Mouse (Mus musculus) kidney, postnatal 14 days (tissue): ENCODE results near the gene Arid1b.

Source experiments
- DNase-seq: peaks from one replicate; pipeline ENCODE4 v3.0.0; 2022; ENCODE audit warnings: mixed read lengths

Arid1b gene

DNA sequence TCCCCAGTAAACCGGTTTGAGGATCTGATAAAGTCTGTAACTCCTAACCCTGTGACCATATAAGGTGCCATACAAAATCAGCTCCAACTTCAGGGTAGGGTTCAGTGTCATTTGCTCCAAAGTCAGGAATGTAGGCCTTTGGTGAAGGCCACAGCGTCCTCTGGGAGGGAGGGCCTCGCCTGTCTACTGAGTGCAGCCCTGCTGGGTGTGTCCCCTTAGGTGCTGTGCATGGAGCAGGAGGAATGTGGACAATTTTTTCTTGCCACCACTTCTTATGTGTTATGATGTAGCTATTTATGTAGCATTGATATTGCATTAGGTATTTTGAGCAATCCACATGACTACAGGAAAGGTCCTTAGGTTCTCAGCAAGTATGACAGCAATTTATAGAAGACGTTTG, 124.0 kb downstream of the Arid1b start:
- no peak for DNase-seq

DNA sequence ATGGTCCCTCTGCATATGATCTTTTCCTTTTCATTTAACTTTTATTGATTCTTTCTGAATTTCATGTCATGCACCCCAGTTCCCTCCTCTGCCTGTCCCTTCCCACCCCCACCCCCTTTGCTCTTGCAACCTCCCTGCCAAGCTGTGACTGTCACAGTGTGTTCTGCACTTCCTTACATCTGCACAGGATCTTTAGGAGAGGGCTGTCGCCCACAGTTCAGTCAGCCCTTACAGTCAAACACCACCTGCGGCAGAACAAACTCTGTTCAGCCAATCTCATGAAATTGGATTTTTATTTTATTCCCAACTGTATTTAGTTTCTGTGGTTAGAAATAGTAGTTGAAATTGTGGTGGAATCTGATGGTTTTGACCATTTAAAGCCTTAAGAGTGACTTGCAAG, 130.5 kb downstream of the Arid1b start:
- DNase-seq, result no peak

DNA sequence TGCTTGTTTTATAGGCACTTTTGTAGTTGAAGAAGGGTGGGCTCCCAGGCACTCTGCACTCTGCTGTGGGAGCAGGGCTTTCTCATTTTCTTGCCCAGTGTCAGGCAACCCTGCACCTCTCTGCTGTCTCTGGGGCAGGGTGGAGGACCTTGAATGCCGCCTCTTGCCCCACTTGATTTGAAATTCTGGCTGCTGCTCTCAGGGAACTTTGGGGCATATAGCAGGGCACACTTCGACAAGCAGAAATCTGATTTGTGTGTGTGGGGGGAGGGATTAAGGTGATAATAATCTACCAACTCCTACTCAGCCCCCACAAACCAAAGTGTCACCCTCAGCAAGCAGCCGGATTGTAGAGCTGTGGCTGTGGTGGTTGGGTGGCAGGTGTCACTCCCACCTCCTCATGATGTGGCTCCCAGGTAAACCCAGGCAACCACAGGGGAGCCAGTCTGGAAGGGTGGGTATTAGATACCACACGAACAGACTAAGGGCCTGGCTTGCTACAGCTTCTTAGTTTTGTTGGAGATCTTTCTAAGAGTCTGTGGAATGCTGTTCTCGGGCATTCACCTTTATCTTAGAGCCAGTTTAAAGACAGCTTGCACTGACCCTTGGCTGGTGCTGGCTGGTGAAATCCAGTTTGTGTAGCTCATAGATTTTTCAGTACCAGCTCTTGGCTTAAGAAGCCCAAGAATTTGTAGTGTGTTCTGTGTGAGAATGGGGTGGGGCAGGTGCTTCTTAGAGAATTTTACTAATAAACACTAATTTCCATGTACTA, 131.1 kb downstream of the Arid1b start:
- DNase-seq, result peak; percentile 77

DNA sequence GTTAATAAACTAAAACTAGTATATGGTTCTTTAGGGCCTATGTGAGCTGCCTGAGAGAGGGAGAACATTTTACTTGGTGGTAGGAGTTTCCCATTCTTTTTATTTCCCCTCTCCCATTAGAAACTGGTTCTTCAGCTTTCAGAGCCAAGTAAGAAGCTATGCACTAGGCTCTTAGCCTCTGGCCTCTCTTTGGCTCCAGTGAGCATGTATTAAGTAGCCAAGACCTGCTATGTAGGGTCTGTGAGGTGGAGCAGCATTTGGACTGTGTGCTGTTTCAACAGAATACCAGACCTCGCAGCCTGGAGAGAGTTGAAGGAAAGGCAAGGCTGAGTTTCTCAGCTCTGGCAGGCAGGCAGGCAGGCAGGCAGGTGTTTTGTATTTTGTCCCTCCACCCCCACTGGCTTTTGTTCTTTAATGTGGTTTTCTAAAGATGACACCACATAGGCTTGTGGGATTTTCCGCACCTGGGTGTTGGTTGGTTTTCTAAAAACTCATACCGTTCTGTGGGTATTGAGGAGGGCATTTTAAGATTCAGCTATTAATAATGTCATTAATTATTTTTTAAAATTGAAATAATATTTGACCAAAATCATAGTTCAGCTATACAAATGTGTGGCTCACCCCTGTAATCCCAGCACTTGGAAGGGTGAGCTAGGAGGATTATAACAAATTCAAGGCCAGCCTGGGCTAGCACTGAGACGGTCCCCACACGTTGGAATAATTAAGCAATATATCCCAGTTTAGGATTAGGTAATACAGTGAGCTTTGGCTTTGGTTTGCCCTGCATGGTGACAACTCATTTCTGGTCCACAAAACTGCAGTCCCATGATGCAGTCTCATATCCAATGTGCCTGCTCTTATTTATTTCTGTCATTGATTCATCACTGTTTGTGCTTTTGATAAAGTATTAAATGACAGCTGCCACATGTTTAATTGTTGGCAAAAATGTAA, 132.0 kb downstream of the Arid1b start:
- DNase-seq, result peak; percentile 66

GRCm38 (mm10) chr17:5129606-5130005, 135.5 kb downstream of the Arid1b start:
- DNase-seq, result no peak

- no peak for DNase-seq
Measured at GRCm38 (mm10) chr17:5130116-5130515, 136.0 kb downstream of the Arid1b start.

GRCm38 (mm10) chr17:5131706-5132105, 137.6 kb downstream of the Arid1b start:
- no peak for DNase-seq

DNA sequence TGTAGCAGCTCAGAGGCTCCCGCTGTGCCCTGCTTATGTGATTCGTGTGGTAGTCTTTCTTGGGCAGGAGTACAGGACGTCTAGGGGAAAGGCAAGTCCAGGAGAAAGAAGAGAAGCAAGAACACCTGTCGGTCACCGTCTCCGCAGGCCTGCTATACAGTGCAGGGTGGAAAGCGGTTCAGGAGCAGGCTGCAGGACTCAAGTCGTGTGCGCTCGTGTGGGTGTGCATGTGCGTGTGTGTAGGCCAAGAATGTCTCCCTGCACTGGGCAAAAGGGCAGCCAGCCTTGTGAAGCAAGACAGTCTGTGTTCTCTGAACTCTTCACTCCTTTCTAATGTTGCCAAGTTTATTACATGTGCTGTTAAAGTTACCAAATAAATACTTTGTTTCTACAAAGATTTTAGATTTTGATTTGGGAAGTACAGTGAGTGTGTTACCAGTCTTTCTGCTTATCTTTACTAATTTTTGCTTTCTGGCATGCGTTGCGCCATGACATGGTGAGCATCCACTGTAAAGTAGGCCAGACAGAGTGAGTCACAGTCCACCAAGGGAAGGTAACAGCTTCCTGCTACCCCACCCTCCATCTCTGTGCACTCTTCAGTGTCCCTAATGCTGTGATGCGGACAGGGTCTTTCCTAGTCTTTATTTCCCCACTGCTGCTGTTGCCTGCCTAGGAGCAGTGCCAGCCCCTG, 138.3 kb downstream of the Arid1b start:
- DNase-seq, result peak; percentile 55

DNA sequence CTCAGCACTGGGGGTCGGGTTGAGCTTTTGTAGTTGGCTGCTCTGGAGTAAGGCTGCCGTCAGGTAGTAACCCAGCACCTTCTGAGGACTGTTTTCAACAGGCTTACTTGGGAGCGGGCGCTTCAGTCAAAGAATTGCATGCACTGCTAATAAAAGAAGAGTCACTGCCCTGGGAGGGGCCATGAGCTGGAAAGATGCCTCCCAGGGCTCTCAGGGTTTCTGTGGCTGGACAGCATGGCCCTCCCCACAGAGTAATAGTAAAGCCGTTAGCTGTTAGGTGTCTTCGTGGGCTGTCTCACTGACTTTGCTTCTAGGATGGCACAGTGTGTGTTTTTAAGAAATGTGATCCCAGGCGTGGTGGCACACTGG, 138.8 kb downstream of the Arid1b start:
- DNase-seq, result no peak

GRCm38 (mm10) chr17:5133831-5134230, 139.7 kb downstream of the Arid1b start:
- DNase-seq, result peak; percentile 57

GRCm38 (mm10) chr17:5134271-5134670, 140.1 kb downstream of the Arid1b start:
- peak; percentile 45 for DNase-seq

DNA sequence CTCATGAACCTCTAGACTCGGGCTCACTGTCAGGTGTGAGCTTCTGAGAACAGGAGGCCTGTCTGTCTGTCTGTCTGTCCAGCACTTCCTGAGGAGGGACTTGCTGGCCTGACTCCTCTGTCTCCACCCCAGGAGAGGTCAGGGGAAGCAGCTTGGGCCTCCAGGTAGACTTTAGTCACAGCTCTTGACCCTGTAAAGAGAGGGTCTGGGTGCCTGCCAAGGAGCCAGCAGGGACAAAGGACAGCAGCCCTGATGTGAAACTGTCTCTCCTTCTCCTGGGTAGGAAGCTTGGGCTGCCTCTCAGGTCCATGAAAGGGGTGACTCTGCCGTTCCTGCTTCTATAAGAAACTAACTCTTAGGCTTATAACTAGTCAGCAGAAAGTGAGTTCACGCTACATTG, 143.8 kb downstream of the Arid1b start:
- peak; percentile 76 for DNase-seq

- peak; percentile 76 for DNase-seq
Measured at GRCm38 (mm10) chr17:5138641-5139205, 144.6 kb downstream of the Arid1b start.

DNA sequence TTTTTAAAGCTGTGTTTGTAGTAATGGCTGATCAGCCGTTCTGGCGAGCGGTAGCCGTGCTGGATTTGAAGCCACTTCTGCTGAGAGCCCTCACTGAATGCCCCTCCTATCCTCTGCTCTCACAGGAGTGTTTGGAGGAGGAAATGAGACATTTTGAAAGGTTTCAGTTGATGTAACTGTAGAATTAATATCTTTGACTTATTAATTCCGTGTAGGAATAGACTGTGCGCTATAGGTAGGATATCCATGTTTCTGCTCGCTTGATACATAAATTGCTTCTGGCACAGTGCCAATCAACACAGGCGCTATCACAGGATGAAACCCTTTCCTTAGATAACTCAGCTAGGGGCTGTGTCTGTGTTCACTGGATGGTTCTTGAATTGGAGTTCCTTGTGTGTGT, 145.4 kb downstream of the Arid1b start:
- DNase-seq, result no peak

- DNase-seq, result no peak
Measured at GRCm38 (mm10) chr17:5143735-5144439, 149.8 kb downstream of the Arid1b start.

DNA sequence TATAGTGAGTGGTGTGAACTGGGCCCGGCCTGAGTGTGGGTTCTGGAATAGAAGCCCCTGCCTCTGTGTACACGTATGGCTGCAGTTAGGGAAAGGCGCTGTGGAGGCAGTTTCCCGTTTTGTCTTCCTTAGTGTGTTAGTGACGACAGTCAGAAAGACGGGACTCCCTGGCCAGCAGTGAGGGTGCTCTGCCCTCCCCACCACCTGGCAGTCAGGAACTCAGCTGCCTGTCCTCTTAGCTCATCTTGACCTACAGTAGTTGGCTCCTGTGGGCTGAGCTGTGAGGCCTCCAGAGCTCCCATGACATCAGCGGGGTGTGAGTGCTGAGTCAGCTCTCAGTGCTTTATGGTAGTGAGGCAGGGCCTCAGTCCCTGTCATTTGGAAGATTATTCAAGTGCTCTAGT, 156.5 kb downstream of the Arid1b start:
- no peak for DNase-seq

- DNase-seq, result peak; percentile 35
Measured at GRCm38 (mm10) chr17:5151852-5152251, 157.7 kb downstream of the Arid1b start.

GRCm38 (mm10) chr17:5153461-5153860, 159.3 kb downstream of the Arid1b start:
- no peak for DNase-seq

GRCm38 (mm10) chr17:5154322-5154721, 160.2 kb downstream of the Arid1b start:
- DNase-seq, result no peak

- DNase-seq, result no peak
Measured at GRCm38 (mm10) chr17:5157609-5158008, 163.5 kb downstream of the Arid1b start.

DNA sequence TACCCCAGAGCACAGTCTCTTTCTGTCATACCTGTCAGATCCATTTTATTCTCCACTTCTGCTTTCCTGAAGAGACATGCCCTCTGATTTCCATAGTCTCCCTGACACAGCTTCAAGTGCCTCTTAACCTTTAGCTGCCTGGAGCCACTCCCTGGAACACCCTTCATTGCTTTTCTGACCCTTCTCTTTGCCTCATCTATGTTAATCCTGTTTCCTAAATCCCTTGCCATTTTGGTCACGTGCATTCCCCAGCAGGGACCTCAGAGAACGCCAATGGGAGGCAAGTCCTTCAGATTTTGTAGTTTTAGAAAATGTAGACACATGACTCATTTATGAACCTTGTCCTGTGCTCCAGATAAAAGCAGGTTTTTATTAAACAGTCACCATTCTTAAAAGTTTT, 168.4 kb downstream of the Arid1b start:
- no peak for DNase-seq

DNA sequence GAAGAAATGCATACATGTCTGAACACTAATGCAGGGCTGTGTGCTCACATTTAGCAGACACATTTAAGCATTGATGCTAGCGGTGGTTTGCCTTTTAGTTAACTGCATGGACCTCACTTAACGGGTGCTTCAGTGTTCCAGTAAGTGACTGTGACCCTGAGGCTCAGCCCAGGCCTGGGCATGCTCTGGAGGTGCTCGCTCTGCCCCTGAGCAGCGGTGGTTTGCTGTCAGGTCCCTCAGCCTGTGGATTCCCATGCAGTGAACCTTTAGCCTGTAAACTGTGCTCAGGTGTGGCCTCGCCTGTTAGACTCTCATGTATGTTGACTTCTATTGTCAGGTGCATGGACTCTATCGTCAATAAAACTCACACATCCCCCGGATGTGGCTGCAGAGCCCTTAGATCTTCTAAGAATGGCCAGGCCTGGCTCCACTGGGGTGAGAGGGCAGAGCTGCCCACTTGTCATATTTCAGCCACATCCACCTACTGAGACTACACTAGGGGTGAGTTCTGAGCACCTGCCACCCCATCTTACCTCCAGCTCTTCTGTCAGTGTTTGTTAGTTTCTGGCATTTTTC, 169.2 kb downstream of the Arid1b start:
- DNase-seq, result no peak
